Mouse (Mus musculus) cerebellum, adult 2 months (tissue): ENCODE data around the gene Rem2. TPM values are rescaled to one million over a fixed set of nuclear protein-coding genes. Genes with fewer than 3 reads are reported as not detected.

Experiments used
- DNase-seq, 2 experiments: peaks; one replicate each; pipeline ENCODE4 v3.0.0; 2021
- H3K27ac ChIP-seq: fragments of 200-500 bp; 2 replicates; pipeline ENCODE4 v1.5.1; 2012; ENCODE audit warnings: low read length, control low read depth, inconsistent platforms; ENCODE audit not compliant: insufficient read depth
- H3K27me3 ChIP-seq: fragments of 200-500 bp; 2 replicates; pipeline ENCODE4 v1.6.1; 2012; ENCODE audit warnings: inconsistent platforms, mild to moderate bottlenecking, low read length, moderate library complexity; ENCODE audit not compliant: control insufficient read depth, insufficient read depth
- H3K4me1 ChIP-seq: fragments of 200-500 bp; 2 replicates; pipeline ENCODE4 v1.6.1; 2011; ENCODE audit warnings: low read length; ENCODE audit not compliant: control insufficient read depth, insufficient read depth
- H3K4me3 ChIP-seq: fragments of 200-500 bp; replicated peaks from 2 replicates; pipeline ENCODE3; 2011; ENCODE audit warnings: mild to moderate bottlenecking, low read depth, low read length, control low read depth; ENCODE audit not compliant: insufficient read depth
- CTCF ChIP-seq: fragments of 200-500 bp; IDR thresholded peaks from 2 replicates; pipeline ENCODE4 v1.5.1; 2011; ENCODE audit warnings: low read depth, mild to moderate bottlenecking, control low read depth, low read length, moderate library complexity, borderline replicate concordance; ENCODE audit not compliant: insufficient read depth
- POLR2A ChIP-seq: fragments of 200-500 bp; IDR thresholded peaks from 2 replicates; pipeline ENCODE4 v1.6.1; 2011; ENCODE audit warnings: low read length, control low read depth, borderline replicate concordance; ENCODE audit not compliant: insufficient read depth
- WGBS: fragments of 180-500 bp; shearing (Covaris S2); methylation state at CpG from one replicate; pipeline ENCODE4 v1.1.7; 2018; 5-methylcytosine and 5-hydroxymethylcytosine counted together
- polyA plus RNA-seq: library from polyadenylated mRNA; depleted of rRNA; stranded (reverse); fragments of >200 nt; gene quantifications from 2 replicates; pipeline ENCODE4 v1.2.3, GENCODE M21; 2012

Rem2 gene
- polyA plus RNA-seq, 1 experiment = 13.0 TPM

DNA sequence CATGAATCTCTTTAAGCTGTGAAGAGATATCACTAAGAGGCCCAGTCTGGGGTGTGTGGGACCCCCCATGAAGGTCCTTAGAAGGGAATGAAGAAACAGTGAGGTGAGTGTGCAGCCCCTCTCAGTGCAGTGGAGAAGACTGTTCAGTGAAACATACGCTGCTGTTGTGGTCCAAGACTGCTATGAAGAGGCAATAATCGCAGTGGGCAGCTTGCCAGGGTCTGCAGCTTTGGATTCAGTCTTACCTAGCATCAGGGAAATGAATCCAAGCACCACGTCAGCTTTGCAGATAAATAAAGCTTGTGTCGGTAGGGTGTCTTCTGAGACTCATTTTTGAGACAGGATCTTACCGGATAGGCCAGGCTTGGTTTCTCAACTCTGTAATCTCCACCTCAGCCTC lies 3.2 kb upstream of the Rem2 start:
- H3K4me1 ChIP-seq = peaks cover 27% of the 10 kb centered on the region
- no peak overlapping the region for H3K4me3 ChIP-seq
- TF ChIP-seq POLR2A (no peak), CTCF (no peak)
- no peaks in the 10 kb centered on the region for H3K27me3 ChIP-seq
- WGBS = 10% methylated on average over 5 of the region's 5 CpGs
- no peak overlapping the region for H3K27ac ChIP-seq
- peak; percentile 46 to 57 for DNase-seq

DNA sequence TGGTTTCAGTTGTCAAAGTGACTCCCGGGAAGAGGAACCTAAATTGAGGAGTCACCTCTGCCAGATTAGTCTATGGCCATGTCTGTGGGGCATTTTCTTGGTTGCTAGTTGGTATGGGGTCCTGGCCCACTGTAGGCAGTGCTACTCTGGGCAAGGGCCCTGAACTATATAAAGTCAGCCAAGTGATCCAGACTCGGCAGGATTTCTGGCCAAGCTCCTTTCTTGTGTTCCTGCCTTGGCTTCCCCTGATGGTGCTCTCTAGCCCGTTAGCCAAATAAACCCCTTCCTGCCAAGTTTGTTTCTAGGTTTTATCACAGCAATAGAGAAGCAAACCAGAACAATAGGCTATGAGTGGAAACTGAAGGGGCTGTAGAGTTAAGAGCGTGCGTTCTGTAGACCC lies 1.2 kb upstream of the Rem2 start:
- no peak for DNase-seq
- 45% methylated on average over 5 of the region's 5 CpGs for WGBS
- Histone ChIP-seq H3K4me3 (no peak overlapping the region), H3K27me3 (no peaks in the 10 kb centered on the region), H3K4me1 (peaks cover 15% of the 10 kb centered on the region; the same call in 1 of the 2 replicates), H3K27ac (no peak overlapping the region)
- TF ChIP-seq CTCF (no peak), POLR2A (no peak)

DNA sequence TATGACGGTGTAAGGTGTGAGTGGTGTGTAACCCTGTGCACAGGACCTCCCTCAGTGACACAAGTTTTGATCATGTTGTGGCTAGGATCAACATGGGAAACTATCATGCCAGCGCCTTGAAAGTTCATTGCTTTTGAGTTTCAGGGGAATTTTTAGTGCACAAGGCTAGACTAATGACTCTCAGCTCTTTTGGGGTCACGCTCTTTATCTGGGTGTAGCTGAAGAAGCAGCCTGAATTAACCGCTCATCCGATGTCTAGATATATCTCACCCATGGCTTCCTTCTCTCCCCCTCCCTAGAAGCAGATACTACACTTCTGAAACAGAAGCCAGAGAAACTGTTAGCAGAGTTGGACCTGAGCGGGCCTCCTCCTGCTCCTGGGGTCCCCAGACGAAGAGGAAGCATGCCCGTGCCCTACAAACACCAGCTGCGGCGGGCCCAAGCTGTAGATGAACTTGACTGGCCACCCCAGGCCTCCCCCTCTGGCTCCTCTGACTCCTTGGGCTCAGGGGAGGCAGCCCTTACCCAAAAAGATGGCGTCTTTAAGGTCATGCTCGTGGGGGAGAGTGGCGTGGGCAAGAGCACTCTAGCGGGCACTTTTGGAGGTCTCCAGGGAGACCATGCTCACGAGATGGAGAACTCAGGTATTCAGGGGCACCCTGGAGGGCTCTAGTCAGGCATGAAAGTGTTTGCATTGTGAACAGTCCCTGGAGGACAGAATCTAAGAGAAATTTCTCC lies 1.4 kb downstream of the Rem2 start:
- Histone ChIP-seq H3K4me1 (peaks cover 9% of the 10 kb centered on the region; the same call in 1 of the 2 replicates), H3K4me3 (peak overlapping the region; percentile 81), H3K27ac (no peak overlapping the region), H3K27me3 (no peaks in the 10 kb centered on the region)
- TF ChIP-seq POLR2A (no peak), CTCF (no peak)
- 73% methylated on average over 15 of the region's 15 CpGs for WGBS
- no peak for DNase-seq

- H3K27ac ChIP-seq = no peak overlapping the region
Observed at GRCm38 (mm10) chr14:54479451-54479920, 3.6 kb downstream of the Rem2 start.

DNA sequence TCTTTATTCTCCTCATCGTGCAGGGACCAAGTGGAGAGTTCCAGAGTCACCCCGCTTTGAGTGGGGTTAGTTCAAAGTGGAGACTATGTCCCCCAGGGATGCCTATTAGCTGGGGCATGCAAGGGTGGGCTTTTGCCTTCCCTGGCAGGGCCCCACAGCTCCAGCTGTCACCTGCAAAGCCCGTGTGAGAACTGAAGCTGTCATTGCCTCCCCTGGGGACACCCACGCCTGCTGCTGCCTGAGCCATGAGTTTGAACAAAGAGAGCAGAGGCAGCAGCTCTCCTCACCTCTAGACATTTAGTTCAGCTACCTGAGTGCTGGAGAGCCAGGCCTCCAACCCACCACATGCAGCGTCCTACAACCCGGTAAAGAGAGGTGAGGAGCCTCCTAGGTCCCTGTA lies 4.8 kb downstream of the Rem2 start:
- Histone ChIP-seq H3K27me3 (no peaks in the 10 kb centered on the region), H3K27ac (no peak overlapping the region), H3K4me1 (peaks cover under 1% of the 10 kb centered on the region; the same call in 1 of the 2 replicates), H3K4me3 (no peak overlapping the region)
- WGBS = 64% methylated on average over 6 of the region's 6 CpGs
- no peak for TF ChIP-seq CTCF
- no peak for TF ChIP-seq POLR2A
- no peak for DNase-seq

More at GRCm38 (mm10) chr14:54479451-54479920, 3.6 kb downstream of the Rem2 start:
- Histone ChIP-seq H3K27me3 (no peaks in the 10 kb centered on the region), H3K4me1 (peaks cover 6% of the 10 kb centered on the region; the same call in 1 of the 2 replicates), H3K4me3 (no peak overlapping the region)
- no peak for DNase-seq
- WGBS = 38% methylated on average over 40 of the region's 40 CpGs
- TF ChIP-seq POLR2A (no peak), CTCF (no peak)

- whole genome bisulfite sequencing = 78% methylated on average over 8 of the region's 8 CpGs
- TF ChIP-seq POLR2A (no peak), CTCF (no peak)
Observed at GRCm38 (mm10) chr14:54481402-54481801, 5.5 kb downstream of the Rem2 start.

DNA sequence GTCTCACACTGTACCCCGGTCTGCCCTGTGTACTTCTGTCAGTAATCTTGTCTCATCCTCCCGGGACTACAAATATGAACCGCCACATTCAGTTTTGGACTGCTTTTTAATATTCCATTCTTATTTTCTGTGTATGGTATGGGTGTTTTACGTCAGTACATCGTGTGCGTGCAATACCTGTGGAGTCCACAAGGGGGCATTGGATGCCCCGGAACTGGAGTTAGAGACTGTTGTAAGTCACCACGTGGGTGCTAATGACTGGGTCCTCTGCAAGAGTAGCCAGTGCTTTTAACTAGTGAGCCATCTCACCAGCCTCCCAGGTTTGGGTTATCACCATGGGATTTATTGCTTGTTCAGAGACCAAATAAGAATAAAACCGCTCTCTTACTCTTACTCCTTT lies 6.6 kb downstream of the Rem2 start:
- no peaks in the 10 kb centered on the region for H3K4me1 ChIP-seq
- WGBS = 42% methylated on average over 9 of the region's 9 CpGs
- H3K27me3 ChIP-seq = no peaks in the 10 kb centered on the region
- DNase-seq = peak in 1 of 2 experiments; percentile 27
- H3K4me3 ChIP-seq = no peak overlapping the region
- H3K27ac ChIP-seq = no peak overlapping the region
- TF ChIP-seq POLR2A = no peak
- TF ChIP-seq CTCF = peak; percentile 50; the same call in 1 of the 2 replicates

More at GRCm38 (mm10) chr14:54481402-54481801, 5.5 kb downstream of the Rem2 start:
- H3K4me1 ChIP-seq = no peaks in the 10 kb centered on the region; the same call in 1 of the 2 replicates
- no peak overlapping the region for H3K4me3 ChIP-seq
- no peak for DNase-seq
- no peaks in the 10 kb centered on the region for H3K27me3 ChIP-seq
- H3K27ac ChIP-seq = no peak overlapping the region

- Histone ChIP-seq H3K27ac (no peak overlapping the region), H3K4me3 (no peak overlapping the region), H3K27me3 (no peaks in the 10 kb centered on the region), H3K4me1 (no peaks in the 10 kb centered on the region)
- 93% methylated on average over 7 of the region's 7 CpGs for WGBS
- TF ChIP-seq CTCF = no peak
- no peak for TF ChIP-seq POLR2A
- no peak for DNase-seq
Observed at GRCm38 (mm10) chr14:54485899-54486298, 10.0 kb downstream of the Rem2 start.
